Comparison of ENCODE assay signal across 8 mouse cellular contexts in the genomic region with DNA sequence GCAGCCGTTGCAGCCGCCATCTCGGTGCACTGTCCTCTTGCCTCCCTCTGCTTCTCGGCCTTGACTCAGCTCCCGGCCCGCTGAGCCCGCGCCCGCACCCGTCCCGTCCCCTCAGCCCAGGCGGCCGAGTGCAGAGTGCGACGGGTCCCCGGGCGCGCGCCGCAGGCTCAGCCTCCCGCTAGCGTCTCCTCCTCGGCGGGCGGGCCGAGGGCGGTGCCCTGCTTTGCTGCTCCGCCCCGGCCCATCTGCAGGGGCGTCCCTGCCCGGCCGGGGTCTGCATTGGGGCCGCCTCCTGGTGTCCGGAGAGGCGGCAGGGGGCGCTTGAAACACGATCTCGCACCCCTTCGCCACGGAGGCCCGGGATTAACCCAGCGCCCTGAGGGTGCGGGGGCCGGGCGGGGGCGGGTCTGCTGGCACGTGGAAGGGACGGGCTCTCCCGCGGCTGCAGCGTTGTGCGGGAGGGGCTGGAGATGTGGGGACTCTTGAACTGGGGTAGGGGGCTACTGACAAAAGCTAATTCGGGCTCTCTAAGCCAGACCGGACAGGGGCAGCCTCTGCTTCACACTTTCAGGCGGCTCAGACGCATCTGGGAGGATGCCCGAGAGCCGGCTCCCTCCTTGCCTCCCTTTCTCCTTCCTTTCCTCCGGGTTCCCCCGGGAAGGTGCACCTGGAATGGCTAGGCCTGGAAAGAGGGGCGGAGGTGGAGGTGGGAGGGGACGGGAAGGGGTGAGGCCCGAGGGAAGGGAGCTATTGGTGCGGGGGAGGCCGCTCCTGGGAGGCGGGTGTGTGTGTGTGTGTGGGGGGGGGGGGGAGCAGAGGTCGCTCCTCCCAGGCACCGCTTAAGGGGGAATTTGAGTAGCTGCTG. TPM values are rescaled to one million over a fixed set of nuclear protein-coding genes. Genes with fewer than 3 reads are reported as not detected.
A peak's percentile ranks its signal among the peaks of the same experiment; 100 is the strongest.
DNase-seq lines count a peak whose midpoint lies in the region; ATAC-seq lines count a peak whose summit lies in the region.

No protein-coding gene starts in this region.

- peaks cover 44% of the 10 kb centered on the region for H3K4me1 ChIP-seq in hindbrain, embryonic 13.5 days (replicated peaks)

- peak overlapping the region; percentile 95 for H3K27ac ChIP-seq in hindbrain, embryonic 13.5 days

- peak overlapping the region; percentile 86 for H3K9ac ChIP-seq in hindbrain, embryonic 13.5 days

- no peaks in the 10 kb centered on the region for H3K27me3 ChIP-seq in hindbrain, embryonic 13.5 days

- peak overlapping the region; percentile 96 for H3K4me2 ChIP-seq in hindbrain, embryonic 13.5 days

- peak; percentile 81 for ATAC-seq in hindbrain, embryonic 13.5 days (ENCODE audit: low FRiP score)

- H3K9me3 ChIP-seq in hindbrain, embryonic 13.5 days: no peaks in the 10 kb centered on the region

- WGBS in hindbrain, embryonic 13.5 days: under 1% methylated on average over 63 of the region's 68 CpGs

- peaks cover 37% of the 10 kb centered on the region for H3K36me3 ChIP-seq in hindbrain, embryonic 13.5 days

- peak; percentile 81 for DNase-seq in NIH3T3 (ENCODE audit: low read depth)
- DNase-seq in cerebellum, postnatal 10 days: peak; percentile 86 to 92
- peak; percentile 72 to 73 for DNase-seq in frontal cortex, postnatal 14 days (ENCODE audit: low spot score in 2 of 2)
- DNase-seq in left cerebral cortex, adult 11 months (ENCODE audit: low spot score): peak; percentile 74
- peak; percentile 72 for DNase-seq in lung, postnatal 36 days
- DNase-seq in right cerebral cortex, adult 18-20 months: peak; percentile 86
- peak; percentile 72 for DNase-seq in urinary bladder, postnatal 14 days (ENCODE audit: low spot score)

- peak overlapping the region; percentile 69 for H3K4me3 ChIP-seq in hindbrain, embryonic 13.5 days

RNA-seq across cellular contexts. Expression of gene Polr2h, which starts 1.3 kb away (rescaled TPM):
- 83.5 and 93.7 TPM in 2 replicates for polyA plus RNA-seq in hindbrain, embryonic 13.5 days (2015; fragmentation: Nextera tagmentation; extraction: Ambion mirVana)

RNA-seq across cellular contexts. Expression of gene Clcn2, which starts 1.3 kb away (rescaled TPM):
- polyA plus RNA-seq in hindbrain, embryonic 13.5 days (2015; fragmentation: Nextera tagmentation; extraction: Ambion mirVana): 30.2 and 31.1 TPM in 2 replicates

RNA-seq across cellular contexts. Expression of gene Chrd, which starts 16.7 kb away (rescaled TPM):
- polyA plus RNA-seq in hindbrain, embryonic 13.5 days (2015; fragmentation: Nextera tagmentation; extraction: Ambion mirVana): 5.7 and 6.4 TPM in 2 replicates

RNA-seq across cellular contexts. Expression of gene Thpo, which starts 18.1 kb away (rescaled TPM):
- polyA plus RNA-seq in hindbrain, embryonic 13.5 days (2015; fragmentation: Nextera tagmentation; extraction: Ambion mirVana): 0.88 and 1.1 TPM in 2 replicates

RNA-seq across cellular contexts. Expression of gene Fam131a, which starts 23.2 kb away (rescaled TPM):
- polyA plus RNA-seq in hindbrain, embryonic 13.5 days (2015; fragmentation: Nextera tagmentation; extraction: Ambion mirVana): 32.7 and 35.1 TPM in 2 replicates

Comparison
In these comparisons a context has a peak if more than half of its experiments do, and no peak if none do; other contexts are left out.
1. Peak in every context shown above with its lines: DNase-seq, ATAC-seq, H3K4me3 ChIP-seq and H3K27ac ChIP-seq.